Mouse (Mus musculus) retina, adult 2 months (tissue): Measurements from ENCODE around the gene Phf20.
"Not testable (repeated sequence)": the region's sequence is repeated elsewhere in the genome, so short reads cannot be mapped to it uniquely, and the experiment has no call there.

ENCODE experiments used
- DNase-seq: peaks from one replicate; pipeline ENCODE4 v3.0.0-alpha.2; 2012; ENCODE audit warnings: low read depth, low spot score

Gene Phf20

DNA sequence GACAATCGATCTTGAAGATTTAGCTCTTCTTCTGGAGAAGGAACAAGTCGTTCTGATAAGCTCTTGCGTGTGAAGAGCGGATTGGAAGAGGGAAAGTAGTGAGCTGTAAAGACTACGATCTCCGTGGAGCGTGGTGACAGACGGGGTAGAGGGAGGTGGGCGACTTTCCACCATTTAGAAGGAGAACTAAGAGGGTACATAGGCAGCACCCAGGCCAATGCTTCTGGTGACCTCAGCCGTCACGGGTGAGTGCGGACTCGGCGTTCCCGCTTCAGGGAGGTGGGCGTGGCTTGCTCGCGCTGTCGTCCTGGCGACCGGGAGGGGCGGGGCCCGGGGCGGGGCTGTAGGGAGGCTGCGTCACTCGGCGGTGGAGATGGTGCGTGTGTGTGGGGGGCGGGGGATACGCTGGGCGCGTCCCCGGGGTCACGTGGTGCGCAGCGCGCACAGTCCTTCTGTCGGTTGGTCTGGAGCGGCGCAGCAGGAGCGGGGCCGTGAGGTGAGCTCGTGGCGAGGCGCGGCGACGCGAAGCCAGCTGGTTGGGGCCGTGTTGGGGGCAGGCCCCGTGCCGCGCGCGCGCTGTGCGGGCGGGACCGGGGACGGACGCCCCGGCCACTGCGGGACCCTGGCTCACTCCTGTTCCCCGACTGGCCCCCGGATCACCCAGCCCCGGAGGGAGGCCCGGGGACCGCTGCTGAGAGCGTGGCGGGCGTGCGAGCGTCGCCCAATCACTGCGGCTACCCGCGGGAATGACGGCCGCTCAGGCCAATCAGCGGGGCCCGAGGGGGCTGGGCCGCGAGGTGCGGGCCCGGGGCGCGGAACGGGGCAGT, at the start of gene Phf20:
Gene Phf20, plus strand, starts transcription at position 165 of the 827 bp plus-strand sequence.
- peak; percentile 90 for DNase-seq

DNA sequence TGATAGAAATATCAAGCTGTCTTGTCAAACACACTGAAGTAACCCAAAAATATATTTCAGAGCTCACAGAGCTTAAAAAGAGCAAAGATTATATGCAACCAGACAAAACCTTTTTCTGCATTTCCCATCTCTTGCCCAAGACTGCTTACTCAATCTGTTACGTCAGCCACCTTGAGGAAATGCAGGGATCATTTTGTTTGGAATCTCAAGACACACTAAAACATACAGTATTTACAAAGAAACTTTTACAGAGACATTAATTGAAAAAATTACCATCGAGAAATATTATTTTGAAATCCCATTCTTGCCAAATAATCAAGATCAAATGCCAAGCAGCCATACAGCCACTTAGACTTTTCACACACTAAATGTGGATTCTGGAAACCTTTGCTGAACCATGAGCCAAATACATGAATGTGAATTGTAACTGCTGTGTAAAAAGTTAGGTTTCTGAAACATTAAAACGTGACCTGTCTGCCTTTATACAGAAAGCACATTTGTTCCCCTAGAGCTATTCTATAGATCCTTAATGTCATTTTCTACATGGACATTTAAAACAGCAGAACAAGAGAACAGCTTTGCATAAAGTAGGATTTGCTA, 48.9 kb upstream of the Phf20 start:
- no peak for DNase-seq

DNA sequence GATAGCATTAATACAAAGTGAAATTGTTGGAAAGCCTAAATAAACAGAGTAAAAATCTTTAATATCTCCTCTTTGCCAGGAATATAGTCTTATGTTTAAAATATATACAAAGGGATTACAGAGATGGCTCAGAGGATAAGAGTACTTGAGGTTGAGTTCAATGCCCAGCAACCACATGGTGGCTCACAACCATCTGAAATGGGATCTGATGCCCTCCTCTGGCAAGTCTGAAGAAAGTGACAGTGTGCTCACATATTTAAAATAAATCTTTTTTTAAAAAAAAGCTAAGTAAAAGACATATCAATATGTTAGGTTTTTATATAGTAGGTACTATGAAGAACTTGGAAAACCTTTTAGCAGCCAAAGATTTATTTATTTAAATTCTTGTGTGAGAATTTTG, 44.7 kb upstream of the Phf20 start:
- no peak for DNase-seq

DNA sequence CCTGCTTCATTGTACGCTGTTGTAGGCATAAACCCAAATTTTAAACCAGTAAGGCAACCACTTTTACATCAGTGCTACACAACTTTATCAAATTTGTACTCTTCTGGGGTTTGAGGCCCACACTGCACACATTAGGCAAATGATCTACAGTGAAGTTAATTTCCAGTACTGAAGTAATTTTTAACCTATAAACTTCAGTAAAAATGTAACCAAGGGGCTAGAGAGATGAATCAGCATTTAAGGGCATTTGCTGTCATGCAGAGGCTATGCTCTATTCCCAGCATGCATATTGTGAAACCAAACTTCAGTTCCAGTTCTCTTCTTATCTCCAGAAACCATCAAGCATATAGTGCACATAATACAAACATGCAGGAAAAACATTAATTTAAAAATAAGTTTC, 30.8 kb upstream of the Phf20 start:
- DNase-seq: no peak

DNA sequence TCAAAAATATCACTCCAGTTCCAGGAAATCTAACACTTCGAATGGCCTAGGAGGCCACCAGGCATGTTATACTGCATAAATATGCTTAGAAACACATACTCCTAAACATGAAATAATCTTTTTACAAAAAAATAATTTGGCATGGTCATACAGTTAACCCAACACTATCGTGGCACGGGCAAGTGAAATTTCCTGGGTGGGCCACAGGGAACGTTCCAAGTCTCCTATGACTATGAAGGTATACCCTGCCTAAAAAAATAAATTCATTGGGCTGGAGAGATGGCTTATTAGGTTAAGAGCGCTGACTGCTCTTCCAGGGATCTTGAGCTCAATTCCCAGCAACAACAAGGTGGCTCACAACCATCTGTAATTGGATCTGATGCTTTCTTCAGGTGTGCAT, 29.7 kb upstream of the Phf20 start:
- no peak for DNase-seq

DNA sequence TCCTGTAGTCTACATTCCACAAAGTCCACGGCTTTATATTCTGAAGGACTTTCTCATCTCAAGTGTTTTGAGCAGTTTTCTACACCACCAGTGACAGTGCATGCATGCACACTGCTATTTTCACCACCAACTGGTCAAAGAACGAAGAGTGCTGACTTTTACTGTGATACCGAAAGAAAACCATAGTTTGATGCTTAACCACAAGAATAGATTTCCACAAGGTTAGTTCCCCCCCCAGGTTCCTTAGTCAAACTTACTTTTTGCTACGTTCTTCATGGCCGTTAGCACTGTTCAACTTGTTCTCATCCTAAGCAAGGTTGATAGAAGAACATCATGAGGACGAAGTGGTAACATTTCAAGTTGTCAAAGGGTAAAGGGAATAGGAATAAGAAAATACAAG, 19.2 kb upstream of the Phf20 start:
- DNase-seq: no peak

DNA sequence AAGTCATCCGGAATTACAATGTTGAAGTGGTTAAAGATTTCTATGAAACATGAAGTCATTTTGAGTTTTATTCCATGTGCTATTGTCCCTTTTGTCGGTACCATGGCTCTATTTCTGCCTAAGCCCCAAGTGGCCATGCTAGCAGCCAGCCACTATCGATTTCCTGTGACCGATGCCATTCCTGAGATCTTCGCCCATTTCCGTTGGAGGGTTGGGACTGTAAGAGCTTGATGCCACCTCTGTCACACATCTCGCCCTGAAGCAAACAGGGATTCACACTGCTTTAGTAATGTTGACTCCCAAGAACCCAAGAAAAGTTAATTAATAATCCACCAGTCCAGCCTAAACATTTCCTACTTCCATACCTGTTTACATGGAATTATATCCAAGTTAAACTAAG, 18.6 kb upstream of the Phf20 start:
- DNase-seq: no peak

DNA sequence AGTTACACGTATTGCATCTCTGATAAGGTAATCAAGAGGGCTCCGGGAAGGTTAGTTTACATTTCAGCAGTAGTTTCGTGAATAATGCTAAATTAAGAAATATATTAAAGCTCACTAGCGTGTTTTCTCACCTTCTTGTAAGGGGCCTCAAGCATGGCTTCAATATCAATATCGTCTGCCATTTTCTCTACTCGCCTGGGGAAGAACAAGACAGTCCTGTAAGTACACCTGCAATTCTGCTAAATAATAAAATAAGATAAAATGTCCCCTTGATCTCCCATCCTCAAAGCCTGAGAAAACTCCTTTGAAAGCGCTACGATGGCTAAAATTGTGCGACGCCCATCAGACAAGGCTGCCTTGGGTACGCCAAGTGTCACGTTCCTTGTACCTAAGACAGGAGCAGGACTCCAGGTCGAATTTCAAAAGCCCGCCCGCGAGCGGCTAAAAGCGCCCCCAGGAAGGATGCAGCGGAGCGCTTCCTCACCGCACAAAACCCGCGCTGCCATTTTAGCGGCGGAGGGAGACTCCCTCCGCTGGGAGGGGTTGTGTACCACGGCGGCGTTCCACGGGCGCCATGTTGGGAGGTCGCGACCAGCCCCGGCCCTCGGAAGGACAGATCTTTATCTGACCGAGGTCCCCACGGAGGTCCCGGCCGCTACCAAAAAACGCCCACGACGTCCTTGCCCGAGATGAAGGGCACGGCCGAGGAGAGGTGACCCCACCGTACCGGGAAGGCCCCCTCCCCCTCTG, 17.0 kb upstream of the Phf20 start:
- peak; percentile 42 for DNase-seq

DNA sequence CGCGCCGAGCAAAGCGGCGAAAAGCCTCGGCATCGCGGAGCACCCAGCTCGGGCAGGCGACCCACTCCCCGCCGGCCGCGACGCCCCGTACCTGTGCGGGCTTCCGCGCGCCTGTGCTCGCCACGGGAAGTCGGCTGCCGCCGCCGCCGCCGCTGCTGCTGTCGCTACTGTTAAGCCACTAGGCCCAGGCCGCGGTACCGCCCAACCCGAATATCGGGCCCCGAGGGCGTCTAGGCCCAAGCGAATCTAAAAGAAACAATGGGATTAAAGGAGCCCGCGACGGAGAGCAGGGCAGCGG, 16.5 kb upstream of the Phf20 start:
- no peak for DNase-seq

DNA sequence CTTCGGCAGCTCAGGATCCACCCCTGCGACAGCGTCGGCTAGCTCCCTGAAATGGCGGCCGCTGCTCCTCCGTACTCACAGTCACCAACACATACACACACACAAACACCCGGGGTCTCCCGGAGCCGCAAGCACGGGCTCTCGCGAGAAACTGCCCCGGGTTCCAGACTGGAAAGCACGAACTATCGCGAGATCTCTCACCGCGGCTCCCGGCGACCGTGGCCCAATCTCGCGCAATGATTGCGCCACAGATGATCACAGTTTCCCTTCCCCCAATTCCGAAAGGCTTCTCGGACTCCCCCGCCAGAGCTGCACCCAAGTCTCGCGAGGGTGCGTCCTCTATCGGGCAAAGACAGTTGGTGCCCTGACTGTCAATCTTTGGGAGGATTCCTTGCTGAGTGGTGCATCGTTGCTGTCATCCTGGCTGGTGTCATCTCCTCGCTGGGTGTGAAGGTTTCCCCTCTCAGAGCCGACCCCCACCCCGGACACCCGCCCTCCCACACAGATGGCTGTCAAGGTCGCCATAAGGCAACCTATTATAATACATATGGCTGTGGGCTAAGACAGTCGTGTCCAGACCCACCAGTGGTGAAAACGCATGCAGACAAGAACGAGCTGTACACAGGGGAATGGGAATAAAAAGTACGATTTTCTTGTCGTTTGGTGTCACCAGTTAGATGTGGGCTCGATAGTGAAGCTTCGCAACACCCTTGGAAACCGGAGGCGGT, 16.0 kb upstream of the Phf20 start, which contains the start of gene Rbm39:
Gene Rbm39, minus strand, starts transcription at position 145 of the 728 bp plus-strand sequence.
- peak; percentile 99 for DNase-seq

DNA sequence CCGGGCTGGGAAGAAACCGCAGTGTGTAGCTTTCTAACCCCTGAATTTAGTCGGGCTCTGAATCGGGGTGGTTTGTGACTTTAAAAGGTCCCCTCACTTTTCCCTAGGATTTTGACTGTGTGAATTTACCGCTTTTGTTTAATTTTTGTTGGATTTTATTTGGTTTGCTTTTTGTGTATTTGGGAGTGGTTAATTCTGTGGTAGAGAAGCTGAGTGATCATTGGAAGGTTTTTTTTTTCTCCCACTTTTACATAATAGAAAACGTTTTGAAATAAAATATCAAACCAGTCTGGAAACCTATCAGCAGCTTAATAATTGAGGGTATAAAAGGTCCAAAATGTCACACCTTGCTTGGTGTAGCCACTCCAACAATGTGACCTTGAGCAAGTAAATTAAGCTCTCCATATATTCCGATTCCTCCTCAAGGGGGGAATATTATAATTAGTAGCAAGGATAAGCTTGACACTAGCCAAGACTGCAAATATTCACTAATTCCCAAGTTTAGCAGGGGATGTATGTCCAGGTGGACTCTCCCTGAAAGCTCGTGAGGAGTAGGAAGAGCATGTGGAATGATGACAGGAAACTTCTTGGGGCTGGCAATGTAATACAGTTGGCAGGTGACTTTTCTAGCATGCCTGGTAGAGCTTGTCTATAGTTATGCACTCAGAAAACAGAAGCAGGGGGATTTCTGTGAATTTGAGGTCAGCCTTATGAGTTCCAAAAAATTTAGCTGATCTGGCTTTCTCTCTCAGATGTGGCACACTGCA, 15.3 kb upstream of the Phf20 start:
- DNase-seq: no peak

DNA sequence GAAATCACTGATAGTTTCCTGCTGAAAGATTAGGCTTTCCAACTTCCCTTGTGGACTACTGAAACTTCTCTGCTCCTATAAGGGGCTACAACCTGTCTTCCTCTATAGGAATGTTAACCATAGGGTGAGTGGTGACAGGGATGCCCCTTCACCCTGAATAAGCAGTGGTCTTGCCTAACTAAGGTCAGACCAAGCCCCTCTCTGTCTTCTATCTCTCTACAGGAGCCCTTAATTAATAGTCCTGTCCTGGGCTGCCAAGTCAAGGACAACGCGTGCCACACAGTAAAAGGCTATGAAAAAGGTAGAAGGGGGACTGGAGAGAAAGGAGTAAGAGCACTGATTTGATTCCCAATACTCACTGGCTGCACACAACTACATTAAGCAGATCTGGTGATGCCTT, 14.7 kb upstream of the Phf20 start:
- no peak for DNase-seq

DNA sequence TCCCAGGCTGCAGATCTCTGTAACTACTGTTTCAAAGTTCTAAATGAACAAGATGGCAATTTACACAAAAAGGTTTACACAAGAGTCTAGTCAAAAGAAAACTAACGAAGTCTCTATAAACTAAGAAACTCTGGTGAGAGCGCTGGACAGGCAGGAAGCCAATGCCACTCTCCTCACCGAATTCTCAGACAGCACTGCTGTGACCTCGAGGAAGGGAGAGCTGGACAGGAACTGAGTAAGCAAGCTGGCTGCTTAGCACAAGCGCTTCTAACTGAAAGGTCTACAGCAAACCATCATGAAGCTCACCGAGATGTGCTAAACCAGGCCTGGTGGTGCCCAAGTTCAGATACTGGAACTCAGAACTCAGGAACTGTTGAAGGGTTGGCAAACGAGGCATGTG, 7.0 kb upstream of the Phf20 start:
- DNase-seq: not testable (repeated sequence)

DNA sequence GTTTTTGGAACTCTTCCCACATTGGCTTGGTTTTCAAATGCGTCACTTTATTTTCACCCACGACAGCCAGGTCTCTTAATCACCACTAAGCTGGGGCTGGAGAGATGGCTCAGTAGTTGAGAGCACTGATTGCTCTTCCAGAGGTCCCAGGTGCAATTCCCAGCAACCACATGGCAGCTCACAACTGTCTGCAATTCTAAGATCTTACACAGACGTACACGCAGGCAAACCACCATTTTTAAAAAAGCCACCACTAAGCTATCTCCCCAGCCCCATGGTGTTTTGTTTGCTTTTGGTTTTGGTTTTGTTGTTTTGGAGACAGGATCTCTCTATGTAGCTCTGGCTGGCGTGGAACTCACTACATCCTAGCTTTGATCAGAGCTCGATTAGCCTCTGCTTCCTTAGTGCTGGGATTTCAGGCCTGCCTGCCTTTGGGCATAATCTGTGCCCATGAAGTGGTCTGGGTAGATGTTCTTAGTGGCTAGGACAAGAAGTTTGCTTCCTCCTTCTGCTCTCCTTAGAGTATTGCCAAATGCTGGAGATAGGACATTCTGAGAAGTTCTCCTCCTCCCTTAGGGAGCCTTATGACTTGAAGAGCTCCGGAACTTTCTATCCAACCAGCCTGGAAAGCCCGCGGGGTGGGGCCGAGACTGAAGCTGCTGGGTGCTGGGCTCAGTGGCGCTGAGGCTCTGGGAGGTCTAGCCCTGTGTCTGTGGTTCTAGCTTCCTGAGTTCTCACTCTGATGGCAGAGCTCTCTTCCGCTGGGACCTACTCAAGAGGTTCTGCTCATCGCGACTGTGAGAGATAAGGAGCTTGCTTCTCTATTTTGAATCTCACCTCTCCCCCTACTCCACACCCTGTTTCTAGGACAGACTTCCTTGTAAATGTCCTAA, 6.0 kb upstream of the Phf20 start:
- DNase-seq: no peak

DNA sequence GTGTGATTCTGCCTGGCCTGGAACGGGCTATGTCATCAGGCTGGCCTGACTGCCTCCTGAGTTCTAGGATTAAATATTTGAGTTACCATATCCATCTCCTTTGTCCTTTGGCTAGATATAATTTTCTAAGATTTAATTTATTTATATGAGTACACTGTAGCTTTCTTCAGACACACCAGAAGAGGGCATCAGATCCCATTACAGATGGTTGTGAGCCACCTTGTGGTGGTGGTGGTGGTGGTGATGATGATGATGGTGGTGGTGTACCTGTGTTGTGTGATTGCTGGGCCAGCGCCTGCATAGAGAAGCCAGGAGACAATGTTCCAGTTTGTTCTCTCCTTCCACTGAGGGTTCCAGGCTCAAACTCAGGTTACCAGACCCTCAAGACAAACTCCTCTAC, 4.7 kb upstream of the Phf20 start:
- DNase-seq: no peak

DNA sequence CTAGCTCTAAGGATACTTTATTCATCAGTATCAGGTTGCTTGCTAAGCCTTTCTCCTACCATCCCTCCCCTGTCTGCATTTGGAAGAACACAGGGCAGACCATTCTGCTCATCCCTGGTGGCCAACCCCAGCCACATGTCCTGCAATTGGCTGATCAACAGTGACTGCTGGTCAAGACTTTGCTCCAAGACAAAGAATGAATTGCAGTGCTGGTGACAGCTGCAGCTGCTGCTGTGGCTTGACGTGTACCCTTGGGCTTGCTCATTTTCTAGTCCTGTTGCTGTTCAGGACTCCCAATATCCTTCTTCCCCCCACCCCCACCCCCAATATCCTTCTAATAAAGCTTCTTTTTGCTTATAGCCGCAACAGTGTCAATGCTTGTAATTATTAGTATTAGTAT, 4.2 kb upstream of the Phf20 start:
- DNase-seq: no peak

DNA sequence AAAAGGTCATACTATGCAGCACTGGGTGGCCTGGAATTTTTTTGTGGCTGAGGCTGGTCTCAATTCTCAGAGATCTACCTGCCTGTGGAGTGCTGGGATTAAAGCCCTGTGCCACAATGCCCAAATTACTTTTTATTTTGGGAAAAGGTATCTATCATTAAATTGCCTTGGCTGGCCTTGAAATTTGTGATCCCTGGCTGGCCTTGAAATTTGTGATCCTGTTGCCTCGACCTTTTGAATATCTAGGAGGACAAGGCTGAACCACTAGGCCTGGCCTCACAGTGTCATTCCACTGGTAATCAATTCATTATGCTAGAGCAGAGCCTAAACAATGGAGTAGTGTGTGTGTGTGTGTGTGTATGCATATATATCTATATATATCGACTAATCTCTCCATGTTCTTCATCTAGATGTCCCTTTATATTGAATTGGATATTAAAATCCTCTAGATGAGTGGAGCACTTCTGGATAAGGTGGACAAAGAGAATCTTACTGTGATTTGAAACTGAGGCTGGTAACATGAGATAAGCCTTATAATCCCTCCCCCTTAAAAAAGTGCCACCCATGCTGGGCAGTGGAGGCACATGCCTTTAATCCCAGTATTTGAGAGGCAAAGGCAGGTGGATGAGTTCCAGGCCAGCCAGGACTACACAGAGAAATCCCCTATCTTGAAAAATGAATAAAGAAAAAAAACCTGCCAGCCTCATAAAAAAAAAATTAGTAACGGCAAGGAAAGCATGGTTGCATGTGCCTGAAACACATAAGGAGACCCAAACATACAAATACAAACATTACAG, 3.0 kb upstream of the Phf20 start:
- DNase-seq: no peak

DNA sequence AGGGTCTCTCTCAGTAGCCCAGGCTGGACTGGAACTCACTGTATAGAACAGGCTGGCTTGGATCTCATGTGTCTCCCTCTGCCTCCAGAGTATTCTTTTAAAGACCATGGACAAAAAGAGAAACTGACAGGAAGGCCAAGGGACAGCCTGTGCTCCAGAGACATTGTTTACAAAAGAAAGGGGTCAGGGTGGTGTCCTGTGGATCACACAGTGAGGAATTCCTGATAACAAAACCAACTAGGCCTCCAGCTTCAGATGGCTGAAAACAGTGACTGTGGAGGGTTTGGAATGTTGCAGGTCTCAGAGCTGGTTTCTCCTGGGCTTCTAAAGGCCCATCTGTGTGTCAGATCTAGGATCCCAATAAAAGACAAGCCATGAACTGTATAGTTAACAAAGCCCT, 1.7 kb upstream of the Phf20 start:
- DNase-seq: no peak

DNA sequence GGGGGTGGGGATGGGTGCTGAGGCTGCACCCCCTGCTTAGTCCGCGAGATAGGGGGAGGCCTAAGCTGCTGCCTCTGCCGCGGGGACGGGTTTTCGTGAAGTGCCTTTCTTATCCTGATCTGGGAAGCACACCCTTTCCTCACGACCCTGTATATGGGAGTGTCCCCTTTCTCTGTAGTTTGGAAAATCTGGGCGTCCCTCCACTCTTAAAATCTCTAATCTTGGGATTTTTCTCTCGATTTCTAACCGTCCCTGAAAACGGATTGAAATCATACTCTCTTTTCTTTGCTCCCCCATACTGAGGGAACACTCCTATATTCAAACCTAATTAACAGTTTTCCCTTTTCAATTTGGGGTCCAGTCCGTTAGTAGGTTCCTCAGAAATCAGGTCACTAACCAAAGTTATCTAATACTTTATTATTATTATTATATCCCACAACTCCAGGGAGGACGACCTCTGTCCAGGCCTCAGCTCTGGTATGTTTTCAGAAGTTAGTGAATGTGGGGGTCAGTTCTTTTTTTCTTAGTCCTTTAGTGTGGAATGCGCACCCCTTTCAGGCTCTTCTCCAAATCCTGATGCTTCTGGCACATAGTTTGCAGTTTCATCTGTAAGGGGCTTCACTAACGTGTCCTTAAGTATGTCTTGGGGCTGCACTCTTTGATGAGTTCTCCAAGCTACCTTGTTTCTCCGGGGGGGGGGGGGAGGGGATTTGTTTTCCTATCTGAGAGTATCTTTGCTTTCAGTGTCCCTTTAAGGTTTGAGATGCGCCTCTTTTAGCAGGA, 1.1 kb downstream of the Phf20 start:
- no peak for DNase-seq
